Mouse (Mus musculus) thymus, adult 2 months (tissue): ENCODE results near the gene Pnkp. TPM values are rescaled to one million over a fixed set of nuclear protein-coding genes. Genes with fewer than 3 reads are reported as not detected.
A peak's percentile ranks its signal among the peaks of the same experiment; 100 is the strongest.

ENCODE experiments used
- DNase-seq: peaks from one replicate; pipeline ENCODE4 v3.0.0; 2021
- H3K27ac ChIP-seq: fragments of 200-500 bp; 2 replicates; pipeline ENCODE4 v1.5.1; 2012; ENCODE audit warnings: low read length, control low read depth; ENCODE audit not compliant: control insufficient read depth, insufficient read depth
- H3K27me3 ChIP-seq: fragments of 200-500 bp; 2 replicates; pipeline ENCODE4 v1.6.1; 2012; ENCODE audit warnings: mild to moderate bottlenecking, low read length, moderate library complexity, mixed read lengths; ENCODE audit not compliant: control insufficient read depth, insufficient read depth
- H3K36me3 ChIP-seq: fragments of 200-500 bp; 2 replicates; pipeline ENCODE4 v1.6.1; 2012; ENCODE audit warnings: mild to moderate bottlenecking, low read length, moderate library complexity; ENCODE audit not compliant: control insufficient read depth, insufficient read depth
- H3K4me1 ChIP-seq: fragments of 200-500 bp; replicated peaks from 2 replicates; pipeline ENCODE4 v1.6.1; 2012; ENCODE audit warnings: low read length; ENCODE audit not compliant: control insufficient read depth, insufficient read depth
- H3K4me3 ChIP-seq: fragments of 200-500 bp; 2 replicates; pipeline ENCODE4 v1.5.1; 2012; ENCODE audit warnings: mild to moderate bottlenecking, low read length, control low read depth, moderate library complexity; ENCODE audit not compliant: control insufficient read depth, insufficient read depth
- CTCF ChIP-seq: fragments of 200-500 bp; IDR thresholded peaks from 2 replicates; pipeline ENCODE4 v1.5.1; 2012; ENCODE audit warnings: mild to moderate bottlenecking, control low read depth, low read length, moderate library complexity, borderline replicate concordance; ENCODE audit not compliant: control insufficient read depth, poor library complexity, insufficient read depth; ENCODE audit errors: extremely low read depth
- POLR2A ChIP-seq: fragments of 200-500 bp; IDR thresholded peaks from 2 replicates; pipeline ENCODE4 v1.6.1; 2012; ENCODE audit warnings: mild to moderate bottlenecking, low read length, control low read depth, moderate library complexity; ENCODE audit not compliant: control insufficient read depth, poor library complexity, insufficient read depth; ENCODE audit errors: extremely low read depth
- WGBS: fragments of 180-500 bp; shearing (Covaris S2); methylation state at CpG from one replicate; pipeline ENCODE4 v1.1.7; 2018; 5-methylcytosine and 5-hydroxymethylcytosine counted together
- polyA plus RNA-seq: library from polyadenylated mRNA; depleted of rRNA; stranded (reverse); fragments of >200 nt; gene quantifications from 2 replicates; pipeline ENCODE4 v1.2.3, GENCODE M21; 2012

The Pnkp gene
- polyA plus RNA-seq, 1 experiment: 135 TPM

DNA sequence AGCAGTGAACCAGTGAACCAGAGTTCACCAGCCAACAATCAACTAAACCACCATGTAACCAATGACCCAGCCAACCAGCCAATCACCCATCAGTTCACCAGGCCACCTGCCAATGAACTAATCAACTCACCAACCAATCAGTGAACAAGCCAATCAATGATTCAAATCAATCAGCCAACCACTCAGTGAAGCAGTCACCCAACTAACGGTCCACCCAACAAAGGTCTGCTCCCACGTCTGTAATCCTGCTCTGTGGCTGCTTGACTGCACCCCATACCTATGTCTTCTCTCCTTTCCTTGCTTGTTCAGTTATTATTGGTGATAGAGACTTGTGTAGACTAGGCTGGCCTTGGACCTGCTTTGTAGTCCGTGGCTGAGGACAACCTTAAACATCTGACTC, 43.0 kb upstream of the Pnkp start:
- no peak for TF ChIP-seq POLR2A
- no peak for TF ChIP-seq CTCF
- WGBS: 95% methylated on average over 3 of the region's 3 CpGs
- H3K27ac ChIP-seq: no peak overlapping the region
- H3K4me1 ChIP-seq: peaks cover 18% of the 10 kb centered on the region
- no peaks in the 10 kb centered on the region for H3K27me3 ChIP-seq
- DNase-seq: no peak
- H3K36me3 ChIP-seq: no peaks in the 10 kb centered on the region
- H3K4me3 ChIP-seq: no peak overlapping the region

DNA sequence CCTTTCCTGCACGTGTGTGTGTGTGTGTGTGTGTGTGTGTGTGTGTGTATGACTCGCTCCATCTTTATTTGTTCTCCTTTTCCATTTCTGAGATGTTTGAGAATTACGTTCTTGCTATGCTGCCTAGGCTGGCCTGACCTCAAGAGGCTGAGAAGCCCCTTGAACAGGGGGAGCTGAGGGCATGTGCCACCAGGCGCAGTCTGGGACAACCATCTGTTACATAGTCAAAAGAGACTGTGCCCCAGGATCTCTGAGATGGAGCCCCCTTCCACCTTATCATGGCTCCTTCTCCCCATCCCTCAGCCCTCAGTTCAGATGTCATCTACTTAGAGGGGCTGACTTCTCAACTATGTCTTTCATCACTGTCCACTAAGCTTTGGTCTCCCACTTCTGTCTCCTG, 42.5 kb upstream of the Pnkp start:
- peaks cover 20% of the 10 kb centered on the region for H3K4me1 ChIP-seq
- TF ChIP-seq POLR2A (no peak), CTCF (no peak)
- no peaks in the 10 kb centered on the region for H3K36me3 ChIP-seq
- H3K27me3 ChIP-seq: no peaks in the 10 kb centered on the region
- no peak overlapping the region for H3K4me3 ChIP-seq
- peak; percentile 1 for DNase-seq
- 91% methylated on average over 4 of the region's 4 CpGs for WGBS
- H3K27ac ChIP-seq: no peak overlapping the region

DNA sequence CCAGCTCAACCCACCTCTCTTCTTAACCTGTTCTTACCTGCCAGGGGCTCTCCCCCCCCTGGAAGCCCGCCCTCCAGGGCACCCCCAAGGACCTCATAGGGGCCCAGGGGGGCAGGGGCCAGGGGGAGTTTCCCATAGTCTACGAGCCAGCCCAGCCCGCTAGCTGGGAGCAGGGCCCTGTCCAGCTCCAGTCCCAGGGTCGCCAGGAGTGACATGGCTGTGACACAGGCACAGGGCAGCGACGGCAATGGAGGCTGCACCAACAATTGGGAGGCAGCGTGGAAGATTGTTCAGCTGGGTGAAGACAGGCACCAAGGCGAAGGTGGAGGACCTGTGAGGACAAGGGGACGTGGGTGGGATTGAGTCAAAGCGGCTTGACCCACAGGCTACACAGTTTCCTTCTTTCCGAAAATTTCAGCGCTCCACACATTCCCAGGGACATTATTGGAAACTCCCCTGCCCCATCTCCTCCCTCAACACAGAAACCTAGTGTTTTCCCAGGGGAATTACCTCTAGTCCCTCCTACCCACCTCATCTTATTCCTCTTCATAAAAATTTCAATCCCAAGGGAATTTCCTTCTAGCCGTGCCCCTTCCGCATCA, 41.9 kb upstream of the Pnkp start:
- no peak overlapping the region for H3K4me3 ChIP-seq
- H3K4me1 ChIP-seq: peaks cover 24% of the 10 kb centered on the region
- DNase-seq: peak; percentile 29
- WGBS: 75% methylated on average over 14 of the region's 14 CpGs
- TF ChIP-seq POLR2A (no peak), CTCF (no peak)
- H3K27ac ChIP-seq: no peak overlapping the region
- no peaks in the 10 kb centered on the region for H3K27me3 ChIP-seq
- H3K36me3 ChIP-seq: no peaks in the 10 kb centered on the region

DNA sequence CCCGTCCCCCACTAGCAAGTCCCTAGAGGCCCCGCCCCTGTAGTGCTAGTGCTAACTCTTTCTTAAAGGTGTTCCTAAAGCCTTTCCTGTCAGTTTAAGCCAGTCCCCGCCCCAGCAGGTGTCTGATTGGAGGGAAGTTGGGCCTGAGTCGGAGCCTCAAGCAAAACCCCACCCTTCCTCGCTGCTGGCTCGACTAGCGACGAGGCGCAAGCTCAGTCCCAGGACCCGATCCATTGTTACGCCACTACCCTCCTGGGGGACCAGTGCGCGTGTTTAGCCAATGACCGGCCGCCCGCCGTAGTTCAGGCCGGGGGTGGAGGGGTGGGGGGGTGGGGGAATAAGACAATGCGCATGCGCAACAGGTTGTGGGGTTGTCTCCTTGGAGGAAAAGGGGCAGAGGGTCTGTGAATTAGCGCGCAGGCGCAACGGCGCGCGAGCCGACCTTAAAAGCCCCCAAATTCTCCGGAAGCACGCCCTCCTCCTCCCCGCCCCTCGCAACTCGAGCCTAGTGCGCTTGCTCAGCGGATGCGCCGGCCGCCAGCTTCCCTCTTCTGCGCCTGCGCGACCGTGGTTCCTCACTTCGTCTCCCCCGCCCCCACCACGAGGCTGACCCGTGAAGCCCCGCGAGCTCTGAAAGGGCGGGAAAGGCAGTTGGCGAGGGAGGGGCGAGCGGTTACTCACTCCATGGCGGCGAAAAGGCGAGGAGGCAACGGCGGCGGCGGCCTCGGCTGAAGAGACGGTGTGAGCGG, 41.0 kb upstream of the Pnkp start, which contains the start of the genes Nup62 and Il4i1:
Nup62 (plus strand) TSS at position 368 of the 749 bp plus-strand sequence.
Il4i1 (plus strand) TSS at position 667 of the 749 bp plus-strand sequence.
- H3K4me3 ChIP-seq: peak within 1 kb of the TSS; percentile 89
- under 1% methylated on average over 62 of the region's 62 CpGs for WGBS
- no peaks in the 10 kb centered on the region for H3K27me3 ChIP-seq
- TF ChIP-seq POLR2A: peak; percentile 61; the same call in 1 of the 2 replicates
- no peak; the same call in 1 of the 2 replicates for TF ChIP-seq CTCF
- H3K36me3 ChIP-seq: no peaks in the 10 kb centered on the region
- H3K4me1 ChIP-seq: peaks cover 24% of the 10 kb centered on the region
- peak; percentile 99 for DNase-seq
- peak within 1 kb of the TSS; percentile 76 for H3K27ac ChIP-seq

DNA sequence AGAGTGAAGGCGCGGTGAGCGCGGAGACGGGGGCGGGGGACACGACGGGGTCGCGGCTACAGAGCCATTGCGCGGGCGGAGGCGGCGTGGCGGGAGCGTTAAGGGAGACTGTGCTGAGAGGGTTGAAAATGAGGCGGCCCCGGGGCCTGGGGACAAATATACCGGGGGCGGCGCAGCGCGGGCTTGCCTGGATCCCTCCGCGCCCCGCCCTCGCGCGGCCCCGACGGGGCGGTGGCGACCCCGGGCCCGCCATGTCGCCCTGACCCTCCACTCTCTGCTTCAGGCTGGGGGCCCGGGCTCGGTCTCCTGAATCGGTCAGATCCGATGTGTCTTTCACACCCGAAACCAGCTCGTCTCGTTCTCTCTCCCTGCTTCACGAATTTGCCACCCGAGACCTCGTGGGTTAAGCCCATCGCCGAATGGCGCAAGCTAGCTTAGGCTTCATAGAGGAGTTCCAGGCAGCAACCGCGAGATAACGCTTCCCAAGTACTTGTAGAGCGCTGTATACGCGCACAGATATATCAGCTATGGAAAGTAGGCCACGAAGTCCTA, 40.4 kb upstream of the Pnkp start, which contains the start of gene Atf5:
Atf5 (minus strand) TSS at position 189 of the 552 bp plus-strand sequence.
- no peaks in the 10 kb centered on the region for H3K36me3 ChIP-seq
- no peak for DNase-seq
- H3K4me3 ChIP-seq: peak within 1 kb of the TSS; percentile 89
- peak within 1 kb of the TSS; percentile 76 for H3K27ac ChIP-seq
- no peaks in the 10 kb centered on the region for H3K27me3 ChIP-seq
- TF ChIP-seq CTCF (no peak), POLR2A (peak; percentile 5; the same call in 1 of the 2 replicates)
- whole genome bisulfite sequencing: under 1% methylated on average over 52 of the region's 57 CpGs
- peaks cover 24% of the 10 kb centered on the region for H3K4me1 ChIP-seq

DNA sequence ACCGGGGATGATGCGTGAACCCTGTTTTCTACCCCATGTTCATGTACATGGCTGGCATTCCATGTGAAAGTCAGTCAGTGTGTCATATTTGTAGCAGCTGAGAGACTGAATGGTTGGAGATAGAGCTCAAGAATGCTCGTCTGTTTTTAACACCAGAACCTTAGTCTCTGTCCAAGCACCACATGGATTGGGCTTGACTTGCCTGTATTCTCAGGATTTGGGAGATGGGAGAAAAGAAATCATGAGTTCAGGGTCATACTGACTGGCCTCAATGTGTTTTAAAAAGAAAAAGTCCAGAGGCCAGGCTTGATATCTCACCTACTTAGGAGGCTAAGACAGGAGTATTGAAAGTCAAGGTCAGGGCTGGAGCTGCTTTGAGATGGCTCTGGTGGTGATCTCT, 39.5 kb upstream of the Pnkp start:
- no peak for DNase-seq
- TF ChIP-seq POLR2A (no peak), CTCF (no peak)
- no peaks in the 10 kb centered on the region for H3K27me3 ChIP-seq
- 15% methylated on average over 3 of the region's 3 CpGs for WGBS
- peaks cover 24% of the 10 kb centered on the region for H3K4me1 ChIP-seq
- H3K36me3 ChIP-seq: no peaks in the 10 kb centered on the region
- H3K4me3 ChIP-seq: no peak overlapping the region
- no peak overlapping the region for H3K27ac ChIP-seq
